Mouse (Mus musculus): ENCODE data around the gene Gucy2e. TPM values are rescaled to one million over a fixed set of nuclear protein-coding genes. Genes with fewer than 3 reads are reported as not detected.
A peak's percentile ranks its signal among the peaks of the same experiment; 100 is the strongest.

Gene Gucy2e
- total RNA-seq, 2 experiments from 2014 or later = 0.52 to 0.87 TPM

- peak; percentile 49 for DNase-seq
- intact Hi-C loops (cut with DNase I) = loop anchor here (2.0 kb wide), 1 partner anchor 52 kb away; no protein-coding TSS in a partner anchor
Measured at GRCm38 (mm10) chr11:69244911-69245310, 8.1 kb upstream of the Gucy2e start.

GRCm38 (mm10) chr11:69236061-69236925, 543 bp downstream of the Gucy2e start:
- peak; percentile 17 for DNase-seq
- intact Hi-C loops (cut with DNase I) = no loop called here

- intact Hi-C loops (cut with DNase I) = no loop called here
Measured at GRCm38 (mm10) chr11:69235285-69236060, 1.4 kb downstream of the Gucy2e start.

GRCm38 (mm10) chr11:69233141-69233540, 3.7 kb downstream of the Gucy2e start:
- intact Hi-C loops (cut with DNase I) = no loop called here
- no peak for DNase-seq

More at GRCm38 (mm10) chr11:69235285-69236060, 1.4 kb downstream of the Gucy2e start:
- DNase-seq = peak; percentile 83

GRCm38 (mm10) chr11:69230420-69230819, 6.4 kb downstream of the Gucy2e start:
- DNase-seq = no peak
- intact Hi-C loops (cut with DNase I) = no loop called here

GRCm38 (mm10) chr11:69225715-69226114, 11.1 kb downstream of the Gucy2e start:
- intact Hi-C loops (cut with DNase I) = no loop called here
- no peak for DNase-seq

- intact Hi-C loops (cut with DNase I) = no loop called here
Measured at GRCm38 (mm10) chr11:69223101-69223500, 13.7 kb downstream of the Gucy2e start.

GRCm38 (mm10) chr11:69221070-69221469, 15.8 kb downstream of the Gucy2e start:
- no peak for DNase-seq
- intact Hi-C loops (cut with DNase I) = no loop called here

More at GRCm38 (mm10) chr11:69223101-69223500, 13.7 kb downstream of the Gucy2e start:
- DNase-seq = no peak

- intact Hi-C loops (cut with DNase I) = no loop called here
- no peak for DNase-seq
Measured at GRCm38 (mm10) chr11:69218661-69219060, 18.2 kb downstream of the Gucy2e start.

GRCm38 (mm10) chr11:69217411-69217810, 19.4 kb downstream of the Gucy2e start:
- no peak for DNase-seq
- intact Hi-C loops (cut with DNase I) = no loop called here

- intact Hi-C loops (cut with DNase I) = no loop called here
- peak; percentile 47 for DNase-seq
Measured at GRCm38 (mm10) chr11:69211431-69211830, 25.4 kb downstream of the Gucy2e start.

GRCm38 (mm10) chr11:69202469-69203230, 34.2 kb downstream of the Gucy2e start:
- no peak for DNase-seq
- intact Hi-C loops (cut with DNase I) = no loop called here

GRCm38 (mm10) chr11:69200231-69200630, 36.6 kb downstream of the Gucy2e start:
- intact Hi-C loops (cut with DNase I) = no loop called here
- no peak for DNase-seq

- DNase-seq = no peak
- intact Hi-C loops (cut with DNase I) = loop anchor here (10.0 kb wide), 1 partner anchor 186 kb away; no protein-coding TSS in a partner anchor
Measured at GRCm38 (mm10) chr11:69199251-69199650, 37.6 kb downstream of the Gucy2e start.

- DNase-seq = no peak
- intact Hi-C loops (cut with DNase I) = loop anchor here (10.0 kb wide), 1 partner anchor 187 kb away; no protein-coding TSS in a partner anchor
Measured at GRCm38 (mm10) chr11:69197743-69198142, 39.1 kb downstream of the Gucy2e start, which contains the start of gene Alox8. TSS of gene Alox8 (minus strand) at chr11:69197843.

- intact Hi-C loops (cut with DNase I) = loop anchor here (10.0 kb wide), 1 partner anchor 188 kb away; no protein-coding TSS in a partner anchor
- DNase-seq = no peak
Measured at GRCm38 (mm10) chr11:69197194-69197593, 39.6 kb downstream of the Gucy2e start.

GRCm38 (mm10) chr11:69196766-69197165, 40.1 kb downstream of the Gucy2e start:
- DNase-seq = peak; percentile 15
- intact Hi-C loops (cut with DNase I) = loop anchor here (10.0 kb wide), 1 partner anchor 188 kb away; no protein-coding TSS in a partner anchor

- DNase-seq = peak; percentile 34
- intact Hi-C loops (cut with DNase I) = loop anchor here (2.0 to 10.0 kb wide), 2 partner anchors 52 to 192 kb away; no protein-coding TSS in a partner anchor
Measured at GRCm38 (mm10) chr11:69192840-69193239, 44.0 kb downstream of the Gucy2e start.

GRCm38 (mm10) chr11:69185936-69186335, 50.9 kb downstream of the Gucy2e start:
- DNase-seq = no peak
- intact Hi-C loops (cut with DNase I) = no loop called here

GRCm38 (mm10) chr11:69185031-69185430, 51.8 kb downstream of the Gucy2e start:
- intact Hi-C loops (cut with DNase I) = no loop called here
- DNase-seq = peak; percentile 16

All from left cerebral cortex, postnatal 4 days (tissue).